Mouse (Mus musculus): Measurements from ENCODE around the gene Cdh24.
A peak's percentile ranks its signal among the peaks of the same experiment; 100 is the strongest.
"Not testable (repeated sequence)": the region's sequence is repeated elsewhere in the genome, so short reads cannot be mapped to it uniquely, and the experiment has no call there.

Cdh24 gene

DNA sequence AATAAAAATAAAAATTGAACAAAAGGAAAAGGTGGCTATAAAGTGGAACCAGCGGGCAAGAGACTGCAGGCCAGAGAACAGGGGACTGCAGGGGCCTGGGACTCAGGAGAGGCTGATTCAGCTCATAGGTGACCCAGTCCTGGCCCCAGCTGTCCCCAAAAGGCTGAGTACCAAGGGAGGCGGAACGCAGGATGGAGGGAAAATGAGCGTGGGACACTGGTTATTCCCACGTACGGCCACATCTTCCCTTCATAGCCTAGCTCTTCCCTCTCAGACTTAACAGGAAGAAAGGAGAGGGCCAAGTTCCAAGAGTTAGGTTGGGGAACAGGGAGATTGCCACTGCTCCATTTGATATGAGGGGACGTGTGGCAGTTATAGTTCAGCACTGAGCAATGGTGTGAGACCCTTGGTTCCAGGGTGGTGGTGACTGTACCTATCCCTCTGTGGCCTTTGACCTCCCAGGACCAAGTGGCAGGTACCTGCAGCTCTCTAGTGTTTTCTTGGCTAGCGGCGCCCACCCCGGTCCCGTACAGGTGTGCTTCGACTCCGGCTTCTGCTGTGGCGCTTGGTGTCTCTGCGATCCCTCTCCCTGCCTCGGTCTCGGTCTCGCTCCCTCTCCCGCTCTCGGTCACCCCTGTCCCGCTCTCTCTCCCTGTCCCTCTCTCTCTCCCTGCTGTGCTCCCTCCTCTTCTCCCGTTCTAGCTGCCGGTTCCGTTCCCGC is 1.2 kb upstream of the Cdh24 start:
- no peak for DNase-seq (ENCODE audit: low spot score)

GRCm38 (mm10) chr14:54640946-54641304 is 239 bp downstream of the Cdh24 start, which contains the start of gene Gm17606:
TSS of gene Gm17606 (plus strand) at chr14:54640952.
- DNase-seq (ENCODE audit: low spot score) = no peak

DNA sequence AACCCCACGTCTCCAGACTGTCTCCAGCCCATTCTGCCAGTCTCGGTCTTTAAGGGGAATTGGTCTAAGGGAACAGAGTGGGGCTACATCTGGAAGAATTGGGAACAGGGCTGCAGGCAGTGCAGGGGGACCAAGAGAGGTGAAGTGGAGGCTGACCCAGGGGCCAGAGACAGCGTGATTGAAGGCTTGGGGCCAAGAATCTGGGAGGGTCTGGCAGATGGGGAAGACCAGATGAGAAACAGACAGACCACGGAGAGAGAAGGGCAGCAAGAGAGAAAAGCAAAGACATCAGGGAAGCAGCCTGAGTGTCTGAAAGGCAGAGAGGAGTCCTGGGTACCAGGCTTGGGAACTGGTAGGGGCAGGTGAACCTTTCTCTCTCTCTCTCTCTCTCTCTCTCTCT is 1.0 kb downstream of the Cdh24 start:
- DNase-seq (ENCODE audit: low spot score) = no peak

GRCm38 (mm10) chr14:54638210-54638609 is 3.0 kb downstream of the Cdh24 start:
- no peak for DNase-seq (ENCODE audit: low spot score)

DNA sequence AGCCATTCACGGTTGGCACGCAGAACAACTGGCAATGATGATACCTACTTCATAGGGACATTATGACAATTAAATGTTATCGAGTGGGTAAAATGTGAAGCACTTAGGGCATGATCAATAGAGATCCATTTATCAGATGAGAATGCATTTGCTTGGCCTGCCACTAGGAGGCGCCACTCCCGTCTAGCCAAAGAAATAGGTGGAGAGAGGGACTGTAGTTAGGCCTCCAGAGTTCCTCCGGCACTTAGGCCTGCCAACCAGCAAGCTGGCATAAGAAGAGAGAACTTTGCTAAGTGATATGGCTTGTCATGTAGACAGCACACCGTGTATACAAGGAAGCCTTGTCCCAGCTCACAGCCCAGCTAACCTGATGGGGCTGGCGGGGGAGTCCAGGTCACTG is 4.2 kb downstream of the Cdh24 start:
- DNase-seq (ENCODE audit: low spot score) = no peak

GRCm38 (mm10) chr14:54634182-54634581 is 7.0 kb downstream of the Cdh24 start:
- no peak for DNase-seq (ENCODE audit: low spot score)

DNA sequence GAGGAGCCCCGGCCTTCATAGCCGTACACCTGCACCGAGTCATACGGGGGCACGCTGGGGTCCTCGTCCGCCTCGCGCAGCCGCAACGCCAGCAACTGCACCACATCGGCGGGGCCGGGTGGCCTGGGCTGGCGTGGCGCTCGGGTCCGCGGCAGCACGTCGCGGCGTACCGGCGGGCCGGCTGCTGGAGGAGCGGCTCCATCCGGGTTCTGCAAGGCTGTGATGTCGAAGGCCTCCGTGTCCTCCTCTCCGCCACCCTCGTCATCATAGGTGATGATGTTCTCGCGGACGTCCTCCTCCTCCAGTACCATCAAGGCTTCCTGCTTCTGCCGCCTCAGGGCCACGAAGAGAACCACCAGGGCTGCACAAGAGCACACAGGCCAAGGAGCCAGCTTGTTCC is 8.9 kb downstream of the Cdh24 start:
- DNase-seq (ENCODE audit: low spot score) = no peak

DNA sequence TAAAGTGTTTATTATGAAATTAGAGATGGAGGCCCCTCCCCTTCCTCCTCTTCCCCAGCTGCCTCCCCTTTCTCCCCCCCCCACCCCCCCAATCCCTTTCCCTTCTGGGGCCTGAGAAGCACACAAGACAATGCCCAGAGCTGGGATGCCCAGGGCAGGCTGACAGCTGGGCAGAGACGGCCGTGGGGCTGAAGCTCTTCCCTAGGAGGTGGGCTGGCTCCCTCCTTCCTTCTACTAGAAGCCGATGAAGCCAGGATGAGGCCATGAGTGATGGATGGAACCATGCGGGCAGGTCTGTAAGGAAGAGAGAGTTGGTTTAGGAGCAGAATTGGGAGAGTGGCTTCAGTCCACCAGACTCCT is 9.9 kb downstream of the Cdh24 start:
- DNase-seq (ENCODE audit: low spot score) = no peak

DNA sequence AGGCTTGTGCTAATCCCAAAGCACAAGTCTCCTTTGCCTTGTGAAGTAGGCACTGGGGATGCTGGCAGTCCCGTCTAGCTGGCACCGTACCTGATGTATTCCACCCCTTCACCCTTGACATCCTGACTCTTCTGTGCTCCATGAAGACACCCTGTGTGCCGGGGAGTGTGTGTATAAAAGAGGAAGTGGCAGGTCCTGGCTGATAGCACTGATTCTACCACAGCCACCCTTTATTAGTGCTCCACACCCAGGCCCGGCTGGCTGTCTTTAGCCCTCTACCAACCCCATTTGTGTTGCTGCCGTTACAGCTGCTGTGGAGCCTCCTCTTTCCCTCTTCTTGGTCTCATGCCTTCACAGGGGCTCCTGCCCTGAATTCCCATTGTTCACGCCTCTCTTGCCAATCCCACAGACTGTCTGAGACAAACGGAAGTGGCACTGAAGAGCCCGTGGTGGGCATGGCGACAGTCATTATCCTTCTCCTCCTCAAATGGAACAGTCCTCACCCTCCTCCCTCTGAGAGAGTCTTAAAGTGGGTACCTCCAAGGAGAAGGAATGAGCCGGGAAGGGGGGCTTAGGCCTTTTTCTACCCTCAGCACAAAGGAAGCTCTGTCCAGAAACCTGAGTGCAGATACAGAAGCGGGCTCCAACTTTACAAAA is 10.5 kb downstream of the Cdh24 start:
- DNase-seq (ENCODE audit: low spot score) = no peak

- DNase-seq (ENCODE audit: low spot score) = no peak
These were observed 11.4 kb downstream of the Cdh24 start for GRCm38 (mm10) chr14:54629797-54630196.

GRCm38 (mm10) chr14:54628103-54628502 is 13.1 kb downstream of the Cdh24 start:
- DNase-seq (ENCODE audit: low spot score) = no peak

GRCm38 (mm10) chr14:54624976-54625375 is 16.2 kb downstream of the Cdh24 start:
- DNase-seq (ENCODE audit: low spot score) = no peak

GRCm38 (mm10) chr14:54623334-54623733 is 17.8 kb downstream of the Cdh24 start:
- DNase-seq (ENCODE audit: low spot score) = no peak

GRCm38 (mm10) chr14:54621133-54621532 is 20.0 kb downstream of the Cdh24 start, which contains the start of gene Psmb11:
TSS of gene Psmb11 (plus strand) at chr14:54621433.
- no peak for DNase-seq (ENCODE audit: low spot score)

- peak; percentile 86 for DNase-seq (ENCODE audit: low spot score)
These were observed 23.2 kb downstream of the Cdh24 start, which contains the start of gene Psmb5 for GRCm38 (mm10) chr14:54617897-54618365. TSS of gene Psmb5 (minus strand) at chr14:54618022.

DNA sequence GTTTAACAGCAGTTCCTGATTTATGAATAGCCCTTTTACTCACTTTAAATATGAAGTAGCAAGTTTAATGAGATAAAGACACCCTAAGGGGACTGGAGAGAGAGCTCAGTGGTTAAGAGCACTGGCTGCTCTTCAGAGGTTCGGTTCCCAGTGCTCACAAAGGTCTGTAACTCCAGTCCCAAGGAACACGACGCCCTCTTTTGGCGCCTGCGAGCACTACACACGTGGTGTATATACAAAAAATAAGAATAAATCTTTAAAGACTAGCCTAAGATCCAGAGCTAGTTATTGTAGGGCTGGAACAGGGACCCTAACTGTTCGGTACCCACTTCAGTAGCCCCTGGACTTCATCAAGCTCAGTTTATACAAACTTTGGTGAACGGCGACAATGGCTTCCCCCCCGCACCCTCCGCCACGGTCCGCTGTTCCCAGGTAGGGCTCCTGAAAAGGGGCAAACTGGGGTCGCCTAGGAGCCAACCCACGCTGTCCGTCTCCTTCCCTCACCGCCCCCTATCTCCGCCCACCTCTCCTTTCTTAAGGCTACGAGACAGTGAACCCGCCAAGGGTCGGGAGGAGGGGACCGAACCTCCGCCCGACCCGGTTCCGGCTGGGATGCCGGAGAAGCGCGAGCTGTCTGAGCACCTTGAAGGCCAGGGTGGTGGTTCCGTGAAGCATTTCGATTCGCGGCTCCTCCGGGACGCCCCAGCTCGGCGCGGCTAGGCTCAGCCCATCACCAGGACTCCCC is 23.8 kb downstream of the Cdh24 start:
- no peak for DNase-seq (ENCODE audit: low spot score)

DNA sequence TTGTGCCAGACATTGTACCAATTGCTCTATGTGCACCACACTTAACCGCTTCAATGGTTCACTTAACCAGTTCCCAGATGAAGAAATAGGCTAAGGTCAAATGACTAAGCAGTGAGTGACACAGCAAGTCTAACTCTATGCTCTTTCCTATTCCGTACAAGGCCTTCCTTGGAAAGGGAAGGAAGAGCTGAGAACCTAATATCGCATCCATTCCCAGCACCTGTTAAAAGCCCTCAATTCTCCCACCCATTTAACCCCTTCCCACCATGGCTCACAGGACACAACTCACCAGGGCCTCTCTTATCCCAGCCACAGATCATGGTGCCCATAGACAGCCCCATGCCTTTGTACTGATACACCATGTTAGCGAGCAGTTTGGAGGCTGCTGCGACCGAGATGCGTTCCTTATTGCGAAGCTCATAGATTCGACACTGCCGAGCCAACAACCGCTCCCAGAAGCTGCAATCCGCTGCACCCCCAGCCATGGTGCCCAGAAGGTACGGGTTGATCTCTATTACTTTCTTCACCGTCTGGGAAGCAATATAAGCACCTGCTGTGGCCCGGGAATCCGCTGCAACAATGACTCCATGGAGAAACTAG is 24.8 kb downstream of the Cdh24 start:
- no peak for DNase-seq (ENCODE audit: low spot score)

- DNase-seq (ENCODE audit: low spot score) = not testable (repeated sequence)
These were observed 27.0 kb downstream of the Cdh24 start for GRCm38 (mm10) chr14:54614130-54614529.

GRCm38 (mm10) chr14:54610648-54611047 is 30.5 kb downstream of the Cdh24 start:
- DNase-seq (ENCODE audit: low spot score) = no peak

GRCm38 (mm10) chr14:54609962-54610361 is 31.2 kb downstream of the Cdh24 start:
- DNase-seq (ENCODE audit: low spot score) = no peak

- DNase-seq (ENCODE audit: low spot score) = no peak
These were observed 31.9 kb downstream of the Cdh24 start for GRCm38 (mm10) chr14:54609245-54609644.

GRCm38 (mm10) chr14:54607226-54607625 is 33.9 kb downstream of the Cdh24 start:
- no peak for DNase-seq (ENCODE audit: low spot score)

Measured in left cerebral cortex, adult 11 months (tissue).